Comparison of ENCODE assay signal across 12 mouse cellular contexts in genomic region chr19:41837917-41838261, GRCm38 (mm10). TPM values are rescaled to one million over a fixed set of nuclear protein-coding genes. Genes with fewer than 3 reads are reported as not detected.
A peak's percentile ranks its signal among the peaks of the same experiment; 100 is the strongest.
DNase-seq lines count a peak whose midpoint lies in the region; ATAC-seq and TF ChIP-seq lines count a peak whose summit lies in the region.
"Had no signal": no experiment of that assay in that cellular context is flagged by ENCODE, and none has a peak within 500 bp of the region (broad histone marks: within the 10 kb centered on the region; RNA-seq: fewer than 3 reads in every experiment).

No protein-coding gene starts in this region.

- H3K9ac ChIP-seq in limb, embryonic 11.5 days (ENCODE audit: low read length), result no peak overlapping the region
- peak overlapping the region; percentile 14 for H3K9ac ChIP-seq in liver, embryonic 14.5 days (replicated peaks)
- H3K9ac ChIP-seq: forebrain, embryonic 12.5 days; limb, embryonic 15.5 days had no signal

- H3K36me3 ChIP-seq in limb, embryonic 11.5 days (ENCODE audit: control insufficient read depth, insufficient read depth, low read length), result no peaks in the 10 kb centered on the region
- no peaks in the 10 kb centered on the region for H3K36me3 ChIP-seq in limb, embryonic 10.5 days
- no peaks in the 10 kb centered on the region for H3K36me3 ChIP-seq in liver, embryonic 14.5 days (replicated peaks; ENCODE audit: control insufficient read depth, insufficient read depth, low read depth)
- H3K36me3 ChIP-seq: forebrain, embryonic 12.5 days; limb, embryonic 15.5 days had no signal

- no peaks in the 10 kb centered on the region for H3K9me3 ChIP-seq in limb, embryonic 11.5 days (ENCODE audit: control insufficient read depth, low read length)
- no peaks in the 10 kb centered on the region for H3K9me3 ChIP-seq in limb, embryonic 10.5 days (replicated peaks)
- H3K9me3 ChIP-seq in liver, embryonic 14.5 days (ENCODE audit: control insufficient read depth, low read length), result no peaks in the 10 kb centered on the region
- H3K9me3 ChIP-seq: forebrain, embryonic 12.5 days; limb, embryonic 15.5 days had no signal

- no peak overlapping the region for H3K4me2 ChIP-seq in limb, embryonic 11.5 days (ENCODE audit: low read depth, severe bottlenecking)
- peak overlapping the region; percentile 59 for H3K4me2 ChIP-seq in liver, embryonic 14.5 days (ENCODE audit: low read depth)
- H3K4me2 ChIP-seq: forebrain, embryonic 12.5 days; limb, embryonic 15.5 days had no signal

- peak; percentile 18 for DNase-seq in limb, embryonic 11.5 days (ENCODE audit: low spot score)
- no peak for DNase-seq in limb, embryonic 10.5 days (ENCODE audit: low spot score)
- DNase-seq in liver, embryonic 14.5 days (ENCODE audit: low read depth in 3 of 3, low spot score in 3 of 3), result peak; percentile 53 to 70 (median 58)
- no peak for DNase-seq in left cerebral cortex, adult 2 months (ENCODE audit: extremely low spot score in 1 of 2, low spot score in 2 of 2)
- no peak for DNase-seq in kidney, postnatal 4 days
- DNase-seq: kidney, adult 8-10 months had no signal

- no peak overlapping the region for H3K27ac ChIP-seq in limb, embryonic 11.5 days (replicated peaks; ENCODE audit: low read depth, low read length)
- no peak overlapping the region for H3K27ac ChIP-seq in limb, embryonic 10.5 days
- H3K27ac ChIP-seq in liver, embryonic 14.5 days, result peak overlapping the region; percentile 94
- no peak overlapping the region for H3K27ac ChIP-seq in left cerebral cortex, adult 2 months
- H3K27ac ChIP-seq: forebrain, embryonic 12.5 days; limb, embryonic 15.5 days had no signal

- H3K4me1 ChIP-seq in limb, embryonic 11.5 days (ENCODE audit: control insufficient read depth, insufficient read depth, low read length), result no peaks in the 10 kb centered on the region
- peaks cover 34% of the 10 kb centered on the region for H3K4me1 ChIP-seq in limb, embryonic 10.5 days
- peaks cover 59 to 73% of the 10 kb centered on the region in 2 experiments for H3K4me1 ChIP-seq in liver, embryonic 14.5 days (replicated peaks; ENCODE audit: control insufficient read depth in 2 of 2, insufficient read depth in 2 of 2, low read length in 1 of 2)
- H3K4me1 ChIP-seq: limb, embryonic 15.5 days had no signal

- peak; percentile 1; the same call in 1 of the 2 replicates for TF ChIP-seq EP300 in liver, embryonic 14.5 days (IDR thresholded peaks at IDR 0.05; ENCODE audit: low read depth)

- no peak for ATAC-seq in limb, embryonic 11.5 days (ENCODE audit: insufficient number of reproducible peaks, low FRiP score, low TSS enrichment, low read depth)
- ATAC-seq in erythroblast, adult 5-6 weeks (replicated peaks; ENCODE audit: low FRiP score, poor library complexity, severe bottlenecking), result peak; percentile 25
- peak; percentile 29 for ATAC-seq in liver, embryonic 14.5 days (ENCODE audit: insufficient read depth)
- ATAC-seq in megakaryocyte-erythroid progenitor cell, adult 5-6 weeks (replicated peaks; ENCODE audit: low FRiP score, low TSS enrichment, poor library complexity, severe bottlenecking), result peak; percentile 39
- no peak for ATAC-seq in cerebellum, adult (ENCODE audit: insufficient number of reproducible peaks, low FRiP score, low TSS enrichment)

- no peaks in the 10 kb centered on the region; the same call in 1 of the 2 replicates for H3K27me3 ChIP-seq in limb, embryonic 11.5 days (ENCODE audit: control insufficient read depth, insufficient read depth, low read length)
- H3K27me3 ChIP-seq in limb, embryonic 10.5 days (ENCODE audit: low read depth, poor library complexity, severe bottlenecking), result peaks cover 15% of the 10 kb centered on the region
- no peaks in the 10 kb centered on the region for H3K27me3 ChIP-seq in liver, embryonic 14.5 days (ENCODE audit: control insufficient read depth, insufficient read depth, low read length)

- intact Hi-C loops in left cerebral cortex, adult 2 months (cut with DNase I), result no loop called here

- WGBS in limb, embryonic 11.5 days, result 58% methylated on average over 4 of the region's 4 CpGs
- 61% methylated on average over 4 of the region's 4 CpGs for WGBS in limb, embryonic 10.5 days
- WGBS in liver, embryonic 14.5 days (ENCODE audit: insufficient replicate concordance), result 6% methylated on average over 4 of the region's 4 CpGs

- H3K4me3 ChIP-seq in limb, embryonic 11.5 days (ENCODE audit: low read depth, low read length), result no peak overlapping the region
- no peak overlapping the region for H3K4me3 ChIP-seq in limb, embryonic 10.5 days
- peak overlapping the region; percentile 9 to 17; a peak in 2 of 4 replicates for H3K4me3 ChIP-seq in liver, embryonic 14.5 days (ENCODE audit: insufficient read depth in 1 of 2, low read depth in 2 of 2, low read length in 2 of 2)
- H3K4me3 ChIP-seq in left cerebral cortex, adult 2 months, result no peak overlapping the region
- H3K4me3 ChIP-seq: forebrain, embryonic 12.5 days; limb, embryonic 15.5 days; myocyte had no signal

- no peak for TF ChIP-seq CTCF in liver, embryonic 14.5 days (IDR thresholded peaks at IDR 0.05; ENCODE audit: low read depth)
- no peak for TF ChIP-seq CTCF in left cerebral cortex, adult 2 months (IDR thresholded peaks at IDR 0.05)

RNA-seq across cellular contexts. Expression of gene Frat1, which starts 8.1 kb away (rescaled TPM):
- polyA plus RNA-seq in limb, embryonic 11.5 days (2014; fragmentation: Nextera tagmentation; extraction: Ambion mirVana), result 3.9 and 5.2 TPM in 2 replicates
- 4.3 and 4.9 TPM in 2 replicates for polyA plus RNA-seq in limb, embryonic 10.5 days (2016; fragmentation: Nextera tagmentation; extraction: Ambion mirVana)
- total RNA-seq in erythroblast, adult 5-6 weeks (2015; ENCODE audit: low replicate concordance), result 0.77 and 3.1 TPM in 2 replicates
- 2.1 and 5.3 TPM in 2 replicates for total RNA-seq in erythroblast, adult 5-6 weeks (2017; ENCODE audit: low replicate concordance)
- 3.0 and 3.4 TPM in 2 replicates for polyA plus RNA-seq in liver, embryonic 14.5 days (2012; rRNA removed)
- polyA plus RNA-seq in liver, embryonic 14.5 days (2014; fragmentation: Nextera tagmentation; extraction: Ambion mirVana), result 9.9 and 10.2 TPM in 2 replicates
- total RNA-seq in megakaryocyte-erythroid progenitor cell, adult 5-6 weeks (2014; fragmentation: Nextera tagmentation), result 18.1 and 25.6 TPM in 2 replicates
- total RNA-seq in megakaryocyte-erythroid progenitor cell, adult 5-6 weeks (2017), result 17.7 and 32.4 TPM in 2 replicates
- 10 to 100 TPM; 14.5 to 17.7 TPM for total RNA-seq in left cerebral cortex, adult 2 months (2021)

RNA-seq across cellular contexts. Expression of gene Frat2, which starts 10.0 kb away (rescaled TPM):
- polyA plus RNA-seq in limb, embryonic 11.5 days (2014; fragmentation: Nextera tagmentation; extraction: Ambion mirVana), result 2.4 and 2.7 TPM in 2 replicates
- polyA plus RNA-seq in limb, embryonic 10.5 days (2016; fragmentation: Nextera tagmentation; extraction: Ambion mirVana), result 1.9 and 3.0 TPM in 2 replicates
- total RNA-seq in erythroblast, adult 5-6 weeks (2015; ENCODE audit: low replicate concordance), result 2.3 and 4.8 TPM in 2 replicates
- total RNA-seq in erythroblast, adult 5-6 weeks (2017; ENCODE audit: low replicate concordance), result 3.6 and 11.0 TPM in 2 replicates
- 5.2 and 5.4 TPM in 2 replicates for polyA plus RNA-seq in liver, embryonic 14.5 days (2012; rRNA removed)
- polyA plus RNA-seq in liver, embryonic 14.5 days (2014; fragmentation: Nextera tagmentation; extraction: Ambion mirVana), result 2.9 and 3.4 TPM in 2 replicates
- 30.5 and 32.9 TPM in 2 replicates for total RNA-seq in megakaryocyte-erythroid progenitor cell, adult 5-6 weeks (2014; fragmentation: Nextera tagmentation)
- 55.8 and 63.7 TPM in 2 replicates for total RNA-seq in megakaryocyte-erythroid progenitor cell, adult 5-6 weeks (2017)
- total RNA-seq in left cerebral cortex, adult 2 months (2021), result 1 to 10 TPM; 7.7 to 8.4 TPM

RNA-seq across cellular contexts. Expression of gene Arhgap19, which starts 36.0 kb away (rescaled TPM):
- polyA plus RNA-seq in limb, embryonic 11.5 days (2014; fragmentation: Nextera tagmentation; extraction: Ambion mirVana), result 43.6 and 44.1 TPM in 2 replicates
- 45.7 and 47.1 TPM in 2 replicates for polyA plus RNA-seq in limb, embryonic 10.5 days (2016; fragmentation: Nextera tagmentation; extraction: Ambion mirVana)
- total RNA-seq in erythroblast, adult 5-6 weeks (2015; ENCODE audit: low replicate concordance), result 17.5 and 28.6 TPM in 2 replicates
- 28.1 and 28.3 TPM in 2 replicates for total RNA-seq in erythroblast, adult 5-6 weeks (2017; ENCODE audit: low replicate concordance)
- polyA plus RNA-seq in liver, embryonic 14.5 days (2012; rRNA removed), result 16.8 and 21.8 TPM in 2 replicates
- polyA plus RNA-seq in liver, embryonic 14.5 days (2014; fragmentation: Nextera tagmentation; extraction: Ambion mirVana), result 29.5 and 30.0 TPM in 2 replicates
- total RNA-seq in megakaryocyte-erythroid progenitor cell, adult 5-6 weeks (2014; fragmentation: Nextera tagmentation), result 41.0 and 44.7 TPM in 2 replicates
- 34.1 and 40.5 TPM in 2 replicates for total RNA-seq in megakaryocyte-erythroid progenitor cell, adult 5-6 weeks (2017)
- 1 to 10 TPM; 3.0 to 3.3 TPM for total RNA-seq in left cerebral cortex, adult 2 months (2021)

RNA-seq across cellular contexts. Expression of gene Rrp12, which starts 58.1 kb away (rescaled TPM):
- 16.1 and 18.4 TPM in 2 replicates for polyA plus RNA-seq in limb, embryonic 11.5 days (2014; fragmentation: Nextera tagmentation; extraction: Ambion mirVana)
- 31.9 and 39.8 TPM in 2 replicates for polyA plus RNA-seq in limb, embryonic 10.5 days (2016; fragmentation: Nextera tagmentation; extraction: Ambion mirVana)
- 0.63 and 2.9 TPM in 2 replicates for total RNA-seq in erythroblast, adult 5-6 weeks (2015; ENCODE audit: low replicate concordance)
- 2.4 and 2.6 TPM in 2 replicates for total RNA-seq in erythroblast, adult 5-6 weeks (2017; ENCODE audit: low replicate concordance)
- 4.8 and 6.0 TPM in 2 replicates for polyA plus RNA-seq in liver, embryonic 14.5 days (2012; rRNA removed)
- polyA plus RNA-seq in liver, embryonic 14.5 days (2014; fragmentation: Nextera tagmentation; extraction: Ambion mirVana), result 5.0 and 7.4 TPM in 2 replicates
- 21.0 and 31.4 TPM in 2 replicates for total RNA-seq in megakaryocyte-erythroid progenitor cell, adult 5-6 weeks (2014; fragmentation: Nextera tagmentation)
- total RNA-seq in megakaryocyte-erythroid progenitor cell, adult 5-6 weeks (2017), result 26.5 and 36.0 TPM in 2 replicates
- 10 to 100 TPM; 33.0 to 34.1 TPM for total RNA-seq in left cerebral cortex, adult 2 months (2021)

Comparison
In these comparisons a context has a peak if more than half of its experiments do, and no peak if none do; other contexts are left out.
1. DNase-seq: peak in limb, embryonic 11.5 days (single experiment) and liver, embryonic 14.5 days (3 of 3); none in limb, embryonic 10.5 days (single experiment), left cerebral cortex, adult 2 months (0 of 2) and kidney, postnatal 4 days (0 of 2).
2. ATAC-seq: peak in erythroblast, adult 5-6 weeks (single experiment), liver, embryonic 14.5 days (single experiment) and megakaryocyte-erythroid progenitor cell, adult 5-6 weeks (single experiment); none in limb, embryonic 11.5 days (single experiment) and cerebellum, adult (single experiment).
3. H3K4me3 ChIP-seq: peak in liver, embryonic 14.5 days (2 of 2); none in limb, embryonic 11.5 days (single experiment), limb, embryonic 10.5 days (single experiment) and left cerebral cortex, adult 2 months (single experiment).
4. RNA of gene Arhgap19, which starts 36.0 kb away (total RNA-seq): 34.1 to 44.7 TPM in megakaryocyte-erythroid progenitor cell, adult 5-6 weeks and 17.5 to 28.6 TPM in erythroblast, adult 5-6 weeks; 3.0 to 3.3 TPM in left cerebral cortex, adult 2 months; every median in the first group is over 4 times any median in the second.